Mouse (Mus musculus) megakaryocyte, embryonic 14.5 days (primary cell): ENCODE measurements around the gene Zranb1. TPM values are rescaled to one million over a fixed set of nuclear protein-coding genes. Genes with fewer than 3 reads are reported as not detected.

Experiments used
- H3K27me3 ChIP-seq: replicated peaks from 2 replicates; pipeline ENCODE3; 2012; ENCODE audit warnings: inconsistent platforms
- H3K36me3 ChIP-seq: replicated peaks from 2 replicates; pipeline ENCODE3; 2012; ENCODE audit warnings: low read length, inconsistent platforms, mixed read lengths
- H3K4me1 ChIP-seq: 2 replicates; pipeline ENCODE4 v1.6.1; 2012; ENCODE audit warnings: inconsistent platforms
- H3K4me3 ChIP-seq: replicated peaks from 2 replicates; pipeline ENCODE3; 2012; ENCODE audit warnings: moderate library complexity, mild to moderate bottlenecking, inconsistent platforms
- H3K9me3 ChIP-seq: 2 replicates; pipeline ENCODE4 v1.6.1; 2012; ENCODE audit warnings: inconsistent platforms
- FLI1 ChIP-seq: IDR thresholded peaks from 2 replicates; pipeline ENCODE4 v1.6.1; 2012; ENCODE audit warnings: low read length, inconsistent platforms, mixed read lengths
- GATA1 ChIP-seq: IDR thresholded peaks from 3 replicates; pipeline ENCODE4 v1.6.1; 2012; ENCODE audit warnings: mixed read lengths, low read length, inconsistent platforms, borderline replicate concordance
- polyA plus RNA-seq: library from polyadenylated mRNA; stranded (reverse); fragments of >175 nt; gene quantifications from 2 replicates; pipeline ENCODE4 v1.2.3, GENCODE M21; 2012; ENCODE audit warnings: low replicate concordance; ENCODE audit not compliant: insufficient read depth

Gene Zranb1
- polyA plus RNA-seq = 1.8 and 5.0 TPM in 2 replicates

DNA sequence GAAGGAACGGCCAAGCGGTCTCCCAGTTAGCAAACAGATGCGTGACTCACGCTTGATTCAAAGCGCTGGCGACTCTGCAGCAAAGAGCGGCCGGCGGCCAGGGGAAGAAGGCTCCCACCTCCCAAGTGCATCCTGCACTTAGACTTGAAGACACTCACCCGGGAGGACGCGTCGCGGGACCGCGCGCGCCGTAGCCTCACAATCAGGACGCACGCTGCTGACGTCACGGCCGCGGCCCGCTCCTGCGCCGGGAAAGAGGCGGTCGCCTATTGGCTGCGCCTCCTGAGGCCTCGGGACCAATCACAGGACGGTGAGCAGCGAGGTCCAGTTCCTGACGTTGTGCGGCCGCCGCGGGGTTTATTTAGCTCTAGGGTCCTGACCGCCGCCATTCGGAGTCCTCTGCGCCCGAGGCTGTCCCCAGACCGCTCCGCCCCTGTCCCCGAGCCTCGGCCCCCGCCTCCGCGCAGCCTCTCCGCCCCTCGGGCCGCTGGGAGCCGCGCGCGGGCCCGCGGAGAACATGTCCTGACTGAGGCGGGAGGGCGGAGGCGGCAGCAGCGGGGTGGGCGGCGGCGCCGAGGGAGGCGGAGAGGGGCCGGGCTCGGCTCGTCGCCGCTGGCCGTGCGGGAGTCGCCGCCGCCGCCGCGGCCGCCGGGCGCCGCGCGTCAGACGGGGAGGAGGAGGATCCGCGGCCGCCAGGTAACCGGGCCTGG lies at the start of gene Zranb1:
TSS of gene Zranb1 (plus strand) at position 293 of the 710 bp plus-strand sequence.
- H3K4me3 ChIP-seq = peak within 1 kb of the TSS; percentile 97
- no peaks in the 10 kb centered on the region for H3K9me3 ChIP-seq
- H3K36me3 ChIP-seq = no peaks in the 10 kb centered on the region
- no peak for TF ChIP-seq FLI1
- no peak for TF ChIP-seq GATA1
- peaks cover 2% of the 10 kb centered on the region for H3K27me3 ChIP-seq
- peaks cover 23% of the 10 kb centered on the region; the same call in 1 of the 2 replicates for H3K4me1 ChIP-seq

DNA sequence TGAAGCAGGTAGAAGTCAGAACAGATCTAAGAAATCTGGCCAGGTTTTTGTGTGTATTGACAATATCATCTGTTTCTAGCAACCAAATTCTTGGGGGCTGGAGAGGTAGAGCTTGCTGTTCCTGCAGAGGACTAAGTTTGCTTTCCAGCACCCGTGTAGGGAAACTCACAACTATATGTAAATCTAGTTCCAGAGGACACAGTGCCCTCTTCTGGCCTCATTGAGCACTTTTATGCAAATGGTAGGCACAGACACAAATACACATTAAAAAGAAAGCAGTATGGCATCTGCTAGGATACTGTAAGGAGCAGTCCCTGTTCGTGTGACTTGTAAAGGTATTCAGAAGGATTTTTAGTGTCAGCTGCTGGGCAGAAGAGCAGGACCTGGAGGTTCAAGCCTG lies 48.6 kb upstream of the Zranb1 start:
- peaks cover 19% of the 10 kb centered on the region for H3K4me1 ChIP-seq
- peaks cover 88% of the 10 kb centered on the region for H3K36me3 ChIP-seq
- no peaks in the 10 kb centered on the region; the same call in 1 of the 2 replicates for H3K9me3 ChIP-seq
- no peaks in the 10 kb centered on the region for H3K27me3 ChIP-seq
- no peak overlapping the region for H3K4me3 ChIP-seq
- TF ChIP-seq FLI1 = no peak
- TF ChIP-seq GATA1 = no peak

DNA sequence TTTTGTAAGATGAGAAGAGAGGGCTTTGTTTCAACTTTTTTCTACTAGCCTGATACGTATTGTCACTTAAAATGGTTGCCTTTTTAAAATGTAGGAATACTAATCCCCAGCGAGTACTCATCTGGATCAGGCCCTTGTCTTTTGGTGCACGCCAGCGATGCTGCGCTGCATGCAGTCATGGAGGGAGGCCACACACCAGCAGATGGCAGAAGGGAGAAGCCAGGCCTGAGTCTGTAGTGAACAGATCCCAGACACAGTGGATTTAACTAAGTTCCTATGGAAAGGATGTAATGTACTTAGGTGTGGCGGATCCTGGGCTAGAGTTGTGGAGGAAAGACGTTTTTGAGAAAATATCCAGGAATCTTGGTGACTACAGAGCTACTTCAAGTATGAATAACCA lies 46.9 kb upstream of the Zranb1 start:
- no peak for TF ChIP-seq FLI1
- TF ChIP-seq GATA1 = no peak
- Histone ChIP-seq H3K27me3 (no peaks in the 10 kb centered on the region), H3K9me3 (no peaks in the 10 kb centered on the region; the same call in 1 of the 2 replicates), H3K4me3 (no peak overlapping the region), H3K4me1 (peaks cover 36% of the 10 kb centered on the region), H3K36me3 (peaks cover 71% of the 10 kb centered on the region)

DNA sequence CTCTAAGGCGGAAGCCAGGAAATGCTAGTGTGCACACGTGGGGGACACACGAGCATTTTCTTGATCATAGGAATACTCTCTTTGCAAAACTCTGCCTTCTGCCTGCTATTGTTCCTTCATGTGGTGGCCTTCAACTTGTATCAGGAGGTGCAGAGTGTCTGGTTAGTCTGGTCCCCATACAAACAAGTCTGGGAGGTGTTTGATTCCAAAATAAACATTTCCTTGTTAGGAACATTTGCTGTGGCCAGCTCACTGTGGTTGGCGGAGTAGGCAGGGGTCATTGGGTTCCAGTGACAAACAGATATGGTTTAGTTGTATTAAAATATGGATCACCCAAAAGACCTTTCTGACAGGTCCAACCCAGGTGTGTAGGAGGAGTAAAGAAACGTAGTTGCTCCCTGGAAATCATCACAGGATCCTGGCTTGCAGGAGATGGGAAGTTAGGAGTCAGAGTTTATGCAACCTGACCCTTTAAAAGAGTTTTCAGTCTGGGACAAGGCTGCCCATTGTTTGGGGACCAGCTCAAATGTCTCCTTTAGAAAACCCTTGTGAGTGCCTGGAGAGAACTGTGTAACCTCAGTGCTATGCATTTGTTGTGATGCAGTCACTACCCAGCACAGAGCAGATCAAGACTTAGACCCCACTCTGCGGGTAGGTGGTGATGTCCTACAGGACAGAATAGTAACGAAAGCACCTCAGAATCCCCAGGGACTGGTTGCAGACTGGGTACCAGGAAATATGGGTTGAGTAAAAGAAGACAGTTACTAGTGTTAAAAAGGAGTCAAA lies 43.7 kb upstream of the Zranb1 start:
- Histone ChIP-seq H3K4me3 (no peak overlapping the region), H3K36me3 (peaks cover 40% of the 10 kb centered on the region), H3K27me3 (peaks cover 2% of the 10 kb centered on the region), H3K4me1 (peaks cover 48% of the 10 kb centered on the region), H3K9me3 (no peaks in the 10 kb centered on the region)
- TF ChIP-seq GATA1 = no peak
- TF ChIP-seq FLI1 = no peak

DNA sequence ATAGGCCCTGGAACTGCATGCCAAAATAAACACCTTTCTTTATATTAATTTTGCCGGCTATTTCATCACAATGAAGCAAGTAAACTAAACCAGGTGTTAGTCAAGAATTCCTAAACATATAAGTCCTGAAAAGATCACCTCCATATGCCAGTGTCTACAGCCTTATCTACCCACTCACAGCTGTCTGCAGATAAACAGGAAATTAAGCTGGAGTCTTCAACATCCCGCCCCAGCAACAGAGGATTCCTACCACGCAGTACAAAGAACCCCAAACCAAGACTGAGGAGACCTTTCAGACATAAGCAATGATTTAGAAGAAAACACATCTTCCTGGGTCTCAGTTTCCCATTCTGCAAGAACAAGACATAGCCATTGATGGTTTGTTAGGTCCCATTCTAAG lies 42.9 kb upstream of the Zranb1 start:
- Histone ChIP-seq H3K4me1 (peaks cover 56% of the 10 kb centered on the region), H3K9me3 (no peaks in the 10 kb centered on the region), H3K36me3 (peaks cover 31% of the 10 kb centered on the region), H3K27me3 (peaks cover 3% of the 10 kb centered on the region), H3K4me3 (no peak overlapping the region)
- TF ChIP-seq GATA1 (no peak), FLI1 (no peak)

DNA sequence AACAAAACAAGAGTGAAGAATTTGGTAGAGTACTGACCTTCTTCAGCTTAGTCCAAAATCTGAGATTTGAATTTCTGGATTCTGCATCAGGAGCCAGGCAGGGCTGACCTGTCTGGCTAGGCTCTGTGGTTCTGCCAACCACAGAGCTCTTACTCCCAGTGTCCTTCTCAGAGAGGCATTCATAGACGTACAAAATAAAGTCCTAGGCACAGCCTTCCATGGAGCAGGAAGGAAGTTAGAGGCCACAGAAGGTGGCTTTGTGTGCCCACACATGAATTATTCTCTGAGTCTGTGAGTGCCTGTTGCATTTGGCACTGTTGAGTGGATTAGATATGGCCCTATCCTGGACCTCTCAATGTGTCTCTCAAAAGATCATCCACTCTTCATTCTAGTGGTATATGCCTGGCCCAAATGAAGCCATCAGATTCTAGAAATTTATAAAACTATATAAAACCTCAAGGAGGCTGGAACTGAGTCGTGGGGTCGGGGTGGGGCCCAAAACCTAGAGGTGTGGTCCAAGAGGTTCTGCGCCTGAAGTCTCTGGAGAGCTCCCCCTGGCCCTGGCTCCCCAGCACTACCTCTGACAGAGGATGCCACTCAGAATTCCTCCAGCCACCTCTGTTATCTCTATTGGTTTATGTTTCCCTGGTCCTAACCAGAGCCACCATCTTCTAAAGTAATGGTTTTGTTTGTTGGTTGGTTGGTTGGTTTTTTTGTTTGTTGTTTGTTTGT lies 42.3 kb upstream of the Zranb1 start:
- TF ChIP-seq GATA1 (no peak), FLI1 (no peak)
- Histone ChIP-seq H3K36me3 (peaks cover 25% of the 10 kb centered on the region), H3K27me3 (peaks cover 3% of the 10 kb centered on the region), H3K9me3 (no peaks in the 10 kb centered on the region), H3K4me1 (peaks cover 57% of the 10 kb centered on the region), H3K4me3 (no peak overlapping the region)

DNA sequence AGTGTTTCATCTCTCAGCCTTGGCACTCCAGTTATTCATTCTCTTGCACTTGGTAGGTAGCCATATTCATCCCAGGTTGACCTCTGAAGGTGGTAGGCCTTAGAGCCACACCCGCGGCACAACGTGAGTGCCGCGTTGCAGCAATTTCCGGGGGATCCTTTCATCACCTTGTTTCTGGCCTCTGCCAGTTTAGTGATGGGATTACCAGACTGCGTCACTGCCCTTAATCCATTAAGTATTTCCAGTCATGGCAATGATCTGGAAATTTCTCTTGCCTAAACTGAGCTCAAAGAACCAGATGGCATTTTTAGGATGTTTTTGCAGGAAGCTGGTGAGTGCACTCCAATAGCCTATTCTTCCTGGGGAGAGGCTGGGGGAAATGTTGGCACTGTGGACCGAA lies 41.3 kb upstream of the Zranb1 start:
- TF ChIP-seq FLI1 (no peak), GATA1 (no peak)
- peaks cover 58% of the 10 kb centered on the region for H3K4me1 ChIP-seq
- H3K9me3 ChIP-seq = no peaks in the 10 kb centered on the region; the same call in 1 of the 2 replicates
- no peak overlapping the region for H3K4me3 ChIP-seq
- H3K36me3 ChIP-seq = peaks cover 18% of the 10 kb centered on the region
- H3K27me3 ChIP-seq = peaks cover 3% of the 10 kb centered on the region

DNA sequence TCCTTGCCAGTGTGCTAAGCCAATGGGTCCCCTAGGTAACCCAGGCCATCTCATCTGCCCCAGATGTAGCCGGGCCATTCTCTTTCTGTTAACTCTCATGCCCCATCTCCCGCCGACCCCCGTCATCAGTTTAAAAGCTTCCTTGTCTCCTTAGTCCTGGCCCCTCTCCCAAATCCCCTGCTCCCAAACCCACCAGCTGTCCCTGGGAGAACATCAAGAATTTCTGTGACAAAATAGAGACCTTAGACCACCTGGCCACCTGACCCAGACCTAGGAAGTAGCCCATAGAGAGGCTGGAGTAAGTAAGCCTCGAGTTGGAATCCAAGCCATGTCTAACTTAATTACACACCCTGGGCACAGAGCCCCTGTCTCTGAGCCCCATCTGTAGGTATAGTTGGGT lies 40.7 kb upstream of the Zranb1 start:
- no peak overlapping the region for H3K4me3 ChIP-seq

DNA sequence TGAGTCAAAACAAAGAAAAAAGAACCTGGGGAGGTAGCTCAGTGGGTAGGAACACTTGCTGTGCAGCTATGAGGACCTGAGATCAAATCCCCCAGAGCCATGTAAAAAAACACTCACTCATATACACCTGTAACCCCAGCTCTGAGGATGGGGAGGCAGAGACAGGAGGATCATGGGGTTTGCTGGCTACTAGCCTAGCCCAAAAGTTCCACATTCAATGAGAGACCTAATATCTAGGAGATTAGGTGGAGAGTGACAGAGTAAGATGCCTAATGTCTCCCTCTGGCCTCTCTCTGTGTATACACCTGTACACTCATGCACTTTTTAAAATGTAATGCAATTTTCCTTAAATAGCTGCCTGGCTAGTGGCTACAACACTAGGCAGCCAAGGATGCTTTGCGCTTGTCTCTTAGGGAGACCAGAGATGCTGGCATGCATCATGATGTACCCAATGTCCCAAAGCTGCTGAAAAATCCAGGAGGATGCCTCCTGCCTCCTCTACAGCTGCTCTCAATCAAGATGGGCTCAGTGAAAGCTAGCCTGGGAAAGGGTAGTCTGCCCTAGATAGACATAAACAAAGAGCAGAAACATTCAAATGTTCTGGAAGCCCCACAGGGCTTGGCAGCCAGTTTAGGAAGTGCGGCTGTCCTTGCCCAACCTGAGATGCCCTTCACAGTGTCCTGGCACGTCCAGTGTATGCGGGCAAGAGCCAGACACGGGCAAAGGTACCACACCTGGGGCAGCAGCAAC lies 39.2 kb upstream of the Zranb1 start:
- H3K9me3 ChIP-seq = no peaks in the 10 kb centered on the region; the same call in 1 of the 2 replicates
- no peak overlapping the region for H3K4me3 ChIP-seq
- TF ChIP-seq FLI1 (no peak), GATA1 (no peak)
- peaks cover 3% of the 10 kb centered on the region for H3K36me3 ChIP-seq
- peaks cover 3% of the 10 kb centered on the region for H3K27me3 ChIP-seq
- peaks cover 69% of the 10 kb centered on the region for H3K4me1 ChIP-seq

More for the DNA sequence above, 40.7 kb upstream of the Zranb1 start:
- H3K36me3 ChIP-seq = peaks cover 13% of the 10 kb centered on the region
- TF ChIP-seq FLI1 (no peak), GATA1 (no peak)
- H3K27me3 ChIP-seq = peaks cover 3% of the 10 kb centered on the region
- peaks cover 62% of the 10 kb centered on the region for H3K4me1 ChIP-seq
- no peaks in the 10 kb centered on the region; the same call in 1 of the 2 replicates for H3K9me3 ChIP-seq
